Mouse (Mus musculus): ENCODE data around the gene R3hdm2. TPM values are rescaled to one million over a fixed set of nuclear protein-coding genes. Genes with fewer than 3 reads are reported as not detected.

R3hdm2 gene
- total RNA-seq, 2 experiments from 2014 or later, result 164 to 167 TPM

- DNase-seq (ENCODE audit: low spot score in 2 of 2), result no peak
Observed at GRCm38 (mm10) chr10:127352766-127353165, 27.4 kb upstream of the R3hdm2 start.

- peak; percentile 53 to 63 for DNase-seq (ENCODE audit: low spot score in 2 of 2)
Observed at GRCm38 (mm10) chr10:127353909-127354895, 25.9 kb upstream of the R3hdm2 start, which contains the start of gene Inhbe. Gene Inhbe, minus strand, starts transcription at chr10:127354411.

- DNase-seq (ENCODE audit: low spot score in 2 of 2), result no peak
Observed at GRCm38 (mm10) chr10:127355336-127355735, 24.8 kb upstream of the R3hdm2 start.

GRCm38 (mm10) chr10:127360714-127361113, 19.4 kb upstream of the R3hdm2 start:
- DNase-seq (ENCODE audit: low spot score in 2 of 2), result no peak

GRCm38 (mm10) chr10:127367116-127367515, 13.0 kb upstream of the R3hdm2 start:
- no peak for DNase-seq (ENCODE audit: low spot score in 2 of 2)

- DNase-seq (ENCODE audit: low spot score in 2 of 2), result no peak
Observed at GRCm38 (mm10) chr10:127368273-127368672, 11.9 kb upstream of the R3hdm2 start.

GRCm38 (mm10) chr10:127369834-127370820, 10.0 kb upstream of the R3hdm2 start, which contains the start of gene Inhbc:
Gene Inhbc, minus strand, starts transcription at chr10:127370431.
- no peak for DNase-seq (ENCODE audit: low spot score in 2 of 2)

GRCm38 (mm10) chr10:127371023-127371422, 9.1 kb upstream of the R3hdm2 start:
- no peak for DNase-seq (ENCODE audit: low spot score in 2 of 2)

GRCm38 (mm10) chr10:127377700-127378099, 2.4 kb upstream of the R3hdm2 start:
- no peak for DNase-seq (ENCODE audit: low spot score in 2 of 2)

- DNase-seq (ENCODE audit: low spot score in 2 of 2), result no peak
Observed at GRCm38 (mm10) chr10:127379654-127380053, 473 bp upstream of the R3hdm2 start.

- DNase-seq (ENCODE audit: low spot score in 2 of 2), result peak; percentile 2 to 20
Observed at GRCm38 (mm10) chr10:127380767-127381742, 928 bp downstream of the R3hdm2 start.

- DNase-seq (ENCODE audit: low spot score in 2 of 2), result no peak
Observed at GRCm38 (mm10) chr10:127381743-127382134, 1.6 kb downstream of the R3hdm2 start.

GRCm38 (mm10) chr10:127391774-127392173, 11.6 kb downstream of the R3hdm2 start:
- no peak for DNase-seq (ENCODE audit: low spot score in 2 of 2)

GRCm38 (mm10) chr10:127404701-127405100, 24.6 kb downstream of the R3hdm2 start:
- no peak for DNase-seq (ENCODE audit: low spot score in 2 of 2)

- DNase-seq (ENCODE audit: low spot score in 2 of 2), result no peak
Observed at GRCm38 (mm10) chr10:127407391-127407790, 27.3 kb downstream of the R3hdm2 start.

- DNase-seq (ENCODE audit: low spot score in 2 of 2), result no peak
Observed at GRCm38 (mm10) chr10:127412101-127412500, 32.0 kb downstream of the R3hdm2 start.

- DNase-seq (ENCODE audit: low spot score in 2 of 2), result no peak
Observed at GRCm38 (mm10) chr10:127412776-127413175, 32.6 kb downstream of the R3hdm2 start.

- no peak for DNase-seq (ENCODE audit: low spot score in 2 of 2)
Observed at GRCm38 (mm10) chr10:127413585-127413984, 33.5 kb downstream of the R3hdm2 start.

- DNase-seq (ENCODE audit: low spot score in 2 of 2), result no peak
Observed at GRCm38 (mm10) chr10:127414141-127414540, 34.0 kb downstream of the R3hdm2 start.

- DNase-seq (ENCODE audit: low spot score in 2 of 2), result no peak
Observed at GRCm38 (mm10) chr10:127420131-127420530, 40.0 kb downstream of the R3hdm2 start.

Measured in layer of hippocampus, adult 18-20 months (tissue).